Mouse (Mus musculus) layer of hippocampus, adult 8-10 months (tissue): ENCODE results near the gene Gm14781. TPM values are rescaled to one million over a fixed set of nuclear protein-coding genes. Genes with fewer than 3 reads are reported as not detected.
"Not testable (repeated sequence)": the region's sequence is repeated elsewhere in the genome, so short reads cannot be mapped to it uniquely, and the experiment has no call there.

Experiments used
- DNase-seq, 2 experiments: peaks; one replicate each; pipeline ENCODE4 v3.0.0; 2022; ENCODE audit warnings: low spot score in 2 of 2
- total RNA-seq, 4 experiments: library from RNA; stranded (reverse); gene quantifications; 2 replicates each; pipeline ENCODE4 v1.2.4; 2022

Gene Gm14781
- total RNA-seq: not detected

- DNase-seq: not testable (repeated sequence)
Observed at GRCm38 (mm10) chrX:91631894-91632293, at the start of gene Gm14781. TSS of gene Gm14781 (plus strand) at chrX:91632194.

GRCm38 (mm10) chrX:91654964-91655575 lies 23.1 kb downstream of the Gm14781 start:
- DNase-seq: not testable (repeated sequence)

Other genes with a start within 250 kb of the Gm14781 start
- not detected for gene Gm5072, start 239.7 kb upstream of the Gm14781 start, total RNA-seq
- not detected for gene Gm8914, start 152.1 kb upstream of the Gm14781 start, total RNA-seq
- not detected for gene 1700084M14Rik, start 56.3 kb upstream of the Gm14781 start, total RNA-seq
- not detected for gene Mageb5, start 150.8 kb downstream of the Gm14781 start, total RNA-seq